Mouse (Mus musculus): ENCODE data around the gene Fam184b. TPM values are rescaled to one million over a fixed set of nuclear protein-coding genes. Genes with fewer than 3 reads are reported as not detected.
A peak's percentile ranks its signal among the peaks of the same experiment; 100 is the strongest.

The Fam184b gene
- polyA plus RNA-seq, 1 experiment from 2014 or later, result 0.23 TPM

- ATAC-seq (ENCODE audit: low read depth), result no peak
- Histone ChIP-seq H3K4me1 (replicated peaks; ENCODE audit: control insufficient read depth, insufficient read depth, low read length) (no peaks in the 10 kb centered on the region), H3K9ac (ENCODE audit: low read length) (no peak overlapping the region), H3K4me3 (ENCODE audit: low read length) (no peak overlapping the region), H3K4me2 (ENCODE audit: low read depth, low read length) (no peak overlapping the region), H3K36me3 (ENCODE audit: control insufficient read depth, insufficient read depth, low read length) (no peaks in the 10 kb centered on the region), H3K27ac (ENCODE audit: low read length) (no peak overlapping the region), H3K9me3 (ENCODE audit: control insufficient read depth, low read length) (no peaks in the 10 kb centered on the region), H3K27me3 (ENCODE audit: control insufficient read depth, insufficient read depth, low read depth, low read length) (no peaks in the 10 kb centered on the region)
- WGBS, result 45% methylated on average over 3 of the region's 3 CpGs
These were observed 62.7 kb downstream of the Fam184b start for GRCm38 (mm10) chr5:45576716-45577115.

GRCm38 (mm10) chr5:45572816-45573215, 66.6 kb downstream of the Fam184b start:
- Histone ChIP-seq H3K4me1 (replicated peaks; ENCODE audit: control insufficient read depth, insufficient read depth, low read length) (no peaks in the 10 kb centered on the region), H3K9me3 (ENCODE audit: control insufficient read depth, low read length) (no peaks in the 10 kb centered on the region), H3K27me3 (ENCODE audit: control insufficient read depth, insufficient read depth, low read depth, low read length) (no peaks in the 10 kb centered on the region), H3K9ac (ENCODE audit: low read length) (no peak overlapping the region), H3K4me2 (ENCODE audit: low read depth, low read length) (no peak overlapping the region), H3K4me3 (ENCODE audit: low read length) (no peak overlapping the region), H3K27ac (ENCODE audit: low read length) (no peak overlapping the region), H3K36me3 (ENCODE audit: control insufficient read depth, insufficient read depth, low read length) (no peaks in the 10 kb centered on the region)
- peak; percentile 62 for ATAC-seq (ENCODE audit: low read depth)
- 53% methylated on average over 5 of the region's 5 CpGs for WGBS

DNA sequence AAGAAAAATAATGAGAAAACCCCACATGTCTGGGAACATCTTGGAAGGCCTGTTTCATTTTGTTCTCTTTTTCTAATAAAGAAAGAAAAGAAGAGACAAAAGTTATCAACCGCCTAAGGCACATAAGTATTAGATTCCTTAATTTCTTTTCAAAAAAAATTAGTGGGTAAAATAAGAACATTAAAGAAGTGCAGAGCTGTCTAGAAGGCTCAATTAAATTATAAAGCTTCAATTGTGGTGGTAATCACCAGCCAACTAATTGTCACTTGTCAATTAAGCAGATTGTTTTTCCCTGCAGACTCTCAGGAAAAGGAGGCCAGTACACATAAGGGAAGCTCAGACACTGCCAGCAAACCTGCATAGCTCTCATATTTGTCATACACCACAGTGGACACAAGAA, 73.6 kb downstream of the Fam184b start:
- Histone ChIP-seq H3K4me3 (ENCODE audit: low read length) (no peak overlapping the region), H3K9ac (ENCODE audit: low read length) (no peak overlapping the region), H3K4me1 (replicated peaks; ENCODE audit: control insufficient read depth, insufficient read depth, low read length) (no peaks in the 10 kb centered on the region), H3K27ac (ENCODE audit: low read length) (no peak overlapping the region), H3K27me3 (ENCODE audit: control insufficient read depth, insufficient read depth, low read depth, low read length) (no peaks in the 10 kb centered on the region), H3K36me3 (ENCODE audit: control insufficient read depth, insufficient read depth, low read length) (no peaks in the 10 kb centered on the region), H3K4me2 (ENCODE audit: low read depth, low read length) (no peak overlapping the region), H3K9me3 (ENCODE audit: control insufficient read depth, low read length) (no peaks in the 10 kb centered on the region; the same call in 1 of the 2 replicates)
- 96% methylated on average over 1 of the region's 1 CpGs for WGBS
- ATAC-seq (ENCODE audit: low read depth), result no peak

GRCm38 (mm10) chr5:45564054-45564453, 75.4 kb downstream of the Fam184b start:
- H3K4me2 ChIP-seq (ENCODE audit: low read depth, low read length), result no peak overlapping the region
- no peaks in the 10 kb centered on the region for H3K4me1 ChIP-seq (replicated peaks; ENCODE audit: control insufficient read depth, insufficient read depth, low read length)
- 31% methylated on average over 6 of the region's 6 CpGs for WGBS
- H3K4me3 ChIP-seq (ENCODE audit: low read length), result no peak overlapping the region
- H3K27ac ChIP-seq (ENCODE audit: low read length), result no peak overlapping the region
- no peaks in the 10 kb centered on the region for H3K36me3 ChIP-seq (ENCODE audit: control insufficient read depth, insufficient read depth, low read length)
- H3K9me3 ChIP-seq (ENCODE audit: control insufficient read depth, low read length), result no peaks in the 10 kb centered on the region; the same call in 1 of the 2 replicates
- no peaks in the 10 kb centered on the region for H3K27me3 ChIP-seq (ENCODE audit: control insufficient read depth, insufficient read depth, low read depth, low read length)
- no peak overlapping the region for H3K9ac ChIP-seq (ENCODE audit: low read length)
- peak; percentile 23; the same call in 1 of the 2 replicates for ATAC-seq (ENCODE audit: low read depth)

- Histone ChIP-seq H3K27me3 (ENCODE audit: control insufficient read depth, insufficient read depth, low read depth, low read length) (no peaks in the 10 kb centered on the region), H3K27ac (ENCODE audit: low read length) (no peak overlapping the region), H3K9me3 (ENCODE audit: control insufficient read depth, low read length) (no peaks in the 10 kb centered on the region), H3K4me2 (ENCODE audit: low read depth, low read length) (no peak overlapping the region), H3K4me1 (replicated peaks; ENCODE audit: control insufficient read depth, insufficient read depth, low read length) (no peaks in the 10 kb centered on the region), H3K9ac (ENCODE audit: low read length) (no peak overlapping the region), H3K36me3 (ENCODE audit: control insufficient read depth, insufficient read depth, low read length) (no peaks in the 10 kb centered on the region), H3K4me3 (ENCODE audit: low read length) (no peak overlapping the region)
- WGBS, result 86% methylated on average over 1 of the region's 1 CpGs
- ATAC-seq (ENCODE audit: low read depth), result no peak
These were observed 89.8 kb downstream of the Fam184b start for GRCm38 (mm10) chr5:45549586-45549985.

- Histone ChIP-seq H3K9ac (ENCODE audit: low read length) (no peak overlapping the region), H3K36me3 (ENCODE audit: control insufficient read depth, insufficient read depth, low read length) (no peaks in the 10 kb centered on the region), H3K27me3 (ENCODE audit: control insufficient read depth, insufficient read depth, low read depth, low read length) (no peaks in the 10 kb centered on the region), H3K27ac (ENCODE audit: low read length) (no peak overlapping the region), H3K4me1 (replicated peaks; ENCODE audit: control insufficient read depth, insufficient read depth, low read length) (no peaks in the 10 kb centered on the region), H3K4me2 (ENCODE audit: low read depth, low read length) (no peak overlapping the region), H3K4me3 (ENCODE audit: low read length) (no peak overlapping the region), H3K9me3 (ENCODE audit: control insufficient read depth, low read length) (no peaks in the 10 kb centered on the region)
- WGBS, result 64% methylated on average over 5 of the region's 5 CpGs
- no peak for ATAC-seq (ENCODE audit: low read depth)
These were observed 96.0 kb downstream of the Fam184b start for GRCm38 (mm10) chr5:45543374-45543773.

DNA sequence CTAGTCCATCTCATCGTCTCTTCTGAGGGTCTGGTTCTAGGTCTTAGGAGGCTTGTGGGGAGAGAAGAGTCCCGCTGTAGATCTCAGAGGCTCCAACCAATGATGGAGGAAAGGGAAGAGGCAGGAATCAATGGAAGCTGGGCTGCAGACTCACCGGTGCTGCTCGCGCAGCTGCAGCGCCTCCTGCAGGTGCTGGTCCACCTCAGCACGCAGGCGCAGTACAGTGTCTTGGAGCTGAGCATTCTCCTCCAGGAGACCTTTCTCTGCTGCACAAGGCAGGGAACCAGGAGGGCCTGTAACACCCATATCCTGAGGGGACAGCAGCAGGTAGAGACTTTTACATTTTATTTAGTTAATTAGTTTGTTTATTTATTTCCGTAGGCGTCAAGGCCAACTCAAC, 99.9 kb downstream of the Fam184b start:
- H3K27me3 ChIP-seq (ENCODE audit: control insufficient read depth, insufficient read depth, low read depth, low read length), result no peaks in the 10 kb centered on the region
- no peaks in the 10 kb centered on the region for H3K9me3 ChIP-seq (ENCODE audit: control insufficient read depth, low read length)
- H3K4me3 ChIP-seq (ENCODE audit: low read length), result no peak overlapping the region
- no peak overlapping the region for H3K4me2 ChIP-seq (ENCODE audit: low read depth, low read length)
- H3K27ac ChIP-seq (ENCODE audit: low read length), result no peak overlapping the region
- no peak overlapping the region for H3K9ac ChIP-seq (ENCODE audit: low read length)
- H3K36me3 ChIP-seq (ENCODE audit: control insufficient read depth, insufficient read depth, low read length), result no peaks in the 10 kb centered on the region
- WGBS, result 56% methylated on average over 10 of the region's 10 CpGs
- no peaks in the 10 kb centered on the region for H3K4me1 ChIP-seq (replicated peaks; ENCODE audit: control insufficient read depth, insufficient read depth, low read length)
- ATAC-seq (ENCODE audit: low read depth), result no peak

DNA sequence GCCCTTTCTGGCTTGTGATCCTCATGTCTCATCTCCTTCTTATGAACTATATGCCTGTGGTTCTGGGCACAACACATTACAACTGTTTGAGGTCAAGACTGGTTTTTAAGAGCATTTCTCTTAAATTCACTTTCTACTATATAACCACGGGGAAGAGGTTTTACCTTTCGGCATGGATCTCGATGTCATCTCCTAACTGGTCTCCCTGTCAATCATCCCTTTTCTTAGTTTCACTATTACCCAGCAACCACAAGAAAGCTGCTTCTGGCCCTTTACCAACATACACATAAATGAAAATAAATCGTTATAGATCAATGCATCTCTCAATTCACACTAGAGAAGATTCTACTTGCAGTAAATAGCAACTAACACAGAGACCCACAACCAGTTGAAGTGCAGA, 104.2 kb downstream of the Fam184b start:
- H3K4me3 ChIP-seq (ENCODE audit: low read length), result no peak overlapping the region
- no peaks in the 10 kb centered on the region for H3K4me1 ChIP-seq (replicated peaks; ENCODE audit: control insufficient read depth, insufficient read depth, low read length)
- no peak overlapping the region for H3K4me2 ChIP-seq (ENCODE audit: low read depth, low read length)
- no peaks in the 10 kb centered on the region for H3K9me3 ChIP-seq (ENCODE audit: control insufficient read depth, low read length)
- H3K9ac ChIP-seq (ENCODE audit: low read length), result no peak overlapping the region
- no peak overlapping the region for H3K27ac ChIP-seq (ENCODE audit: low read length)
- no peaks in the 10 kb centered on the region for H3K27me3 ChIP-seq (ENCODE audit: control insufficient read depth, insufficient read depth, low read depth, low read length)
- no peak for ATAC-seq (ENCODE audit: low read depth)
- 78% methylated on average over 4 of the region's 4 CpGs for WGBS
- H3K36me3 ChIP-seq (ENCODE audit: control insufficient read depth, insufficient read depth, low read length), result no peaks in the 10 kb centered on the region

DNA sequence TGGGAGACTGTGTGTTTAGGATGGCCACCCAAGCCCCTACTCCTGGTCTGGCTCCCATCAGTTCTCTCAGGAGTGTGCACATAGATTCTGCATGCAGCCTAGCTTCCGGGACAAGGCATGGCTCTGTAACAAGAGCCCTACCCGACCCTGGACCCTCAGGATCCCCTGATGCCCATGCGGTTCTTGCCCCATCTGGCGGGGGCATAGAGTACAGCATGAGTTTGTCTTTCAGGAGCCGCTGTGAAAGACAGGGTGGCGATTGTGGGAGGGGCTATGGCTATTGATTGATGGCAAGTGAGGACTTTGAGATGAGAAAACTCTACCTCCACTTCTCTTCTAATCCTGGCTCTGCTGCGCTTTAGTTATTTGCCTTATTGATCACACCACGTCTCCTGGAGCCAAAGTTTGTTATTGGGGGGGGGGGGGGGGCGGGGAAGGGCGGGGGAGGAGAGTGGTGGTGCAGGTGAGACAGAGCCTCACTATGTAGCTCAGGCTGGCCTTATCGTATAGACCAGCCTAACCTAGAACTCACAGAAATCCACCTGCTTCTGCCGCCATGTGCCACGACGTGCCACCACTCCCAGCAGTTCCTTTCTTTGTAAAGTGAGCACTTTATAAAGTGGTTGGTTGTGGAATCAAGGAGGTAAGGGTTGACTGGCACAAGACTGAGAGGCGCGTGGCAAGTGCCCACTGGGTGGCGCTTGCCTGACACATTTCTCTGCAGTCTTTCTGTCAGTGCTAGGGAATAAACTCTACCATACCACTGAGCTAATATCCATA, 104.9 kb downstream of the Fam184b start:
- H3K36me3 ChIP-seq (ENCODE audit: control insufficient read depth, insufficient read depth, low read length), result no peaks in the 10 kb centered on the region
- H3K4me1 ChIP-seq (replicated peaks; ENCODE audit: control insufficient read depth, insufficient read depth, low read length), result no peaks in the 10 kb centered on the region
- H3K27ac ChIP-seq (ENCODE audit: low read length), result no peak overlapping the region
- H3K27me3 ChIP-seq (ENCODE audit: control insufficient read depth, insufficient read depth, low read depth, low read length), result no peaks in the 10 kb centered on the region
- no peak overlapping the region for H3K4me3 ChIP-seq (ENCODE audit: low read length)
- peak; percentile 56 for ATAC-seq (ENCODE audit: low read depth)
- H3K4me2 ChIP-seq (ENCODE audit: low read depth, low read length), result no peak overlapping the region
- 9% methylated on average over 17 of the region's 17 CpGs for WGBS
- H3K9ac ChIP-seq (ENCODE audit: low read length), result no peak overlapping the region
- no peaks in the 10 kb centered on the region for H3K9me3 ChIP-seq (ENCODE audit: control insufficient read depth, low read length)

Measured in lung, embryonic 16.5 days (tissue).